Mouse (Mus musculus): ENCODE data around the gene Plppr4.

The Plppr4 gene

DNA sequence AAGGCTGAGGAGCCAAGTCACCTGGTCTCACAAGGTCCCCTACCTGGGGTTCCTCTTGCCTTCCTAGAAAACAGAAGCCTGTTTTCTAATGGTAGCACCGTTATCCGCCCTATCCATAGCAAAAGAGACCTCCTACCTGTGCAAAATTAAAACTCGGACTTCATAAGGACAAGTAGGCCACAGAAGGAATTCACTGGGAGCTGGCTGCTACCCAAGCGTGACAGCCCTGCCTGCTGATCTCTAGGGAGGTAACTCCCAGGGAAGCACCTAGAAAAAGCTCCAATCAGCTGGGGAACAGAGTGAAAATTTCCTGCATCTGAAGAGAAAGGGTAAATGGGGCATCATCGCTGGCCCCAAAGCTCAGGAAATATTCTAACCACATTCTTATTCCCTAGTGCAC lies at the start of gene Plppr4:
Gene Plppr4, minus strand, starts transcription at position 349 of the 400 bp plus-strand sequence.
- no peak for DNase-seq (ENCODE audit: low spot score in 2 of 2)

DNA sequence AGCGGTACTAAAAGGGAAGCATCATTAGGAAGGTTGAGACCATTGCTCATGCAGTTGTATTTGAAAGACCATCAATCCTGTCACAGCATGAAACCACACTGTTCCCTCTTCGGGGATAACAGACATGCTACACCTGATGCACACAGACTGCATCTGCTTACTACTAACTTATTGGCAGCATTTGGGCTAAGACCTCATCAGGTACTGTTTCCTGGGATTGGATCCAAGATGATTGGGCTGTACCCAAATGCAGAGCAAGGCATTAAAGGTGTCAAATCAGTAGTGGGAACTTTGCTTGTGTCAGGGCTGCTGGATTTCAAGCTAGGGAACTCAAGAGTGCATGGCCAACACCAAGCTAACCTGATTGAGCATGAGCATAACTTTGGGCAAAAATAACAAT lies 45.1 kb upstream of the Plppr4 start:
- no peak for DNase-seq (ENCODE audit: low spot score in 2 of 2)

DNA sequence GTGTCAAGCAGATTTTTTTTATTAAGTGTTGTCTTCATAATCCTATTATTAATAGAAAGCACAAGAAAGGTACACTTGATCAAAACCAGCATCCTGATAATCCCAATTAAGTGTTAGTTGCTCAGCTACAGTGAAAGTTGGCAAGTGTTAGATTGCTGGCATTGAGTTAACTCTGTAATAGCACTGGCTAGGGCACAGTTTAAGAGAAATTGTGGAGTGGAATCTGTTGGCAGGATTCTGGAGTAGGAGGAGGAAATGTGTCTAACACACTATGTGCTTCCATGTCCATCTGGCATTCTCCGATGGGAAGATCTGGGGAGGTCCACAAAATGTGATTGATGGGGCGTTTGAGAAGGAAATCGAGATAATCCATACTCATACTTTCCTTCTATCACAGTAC lies 43.1 kb upstream of the Plppr4 start:
- no peak for DNase-seq (ENCODE audit: low spot score in 2 of 2)

DNA sequence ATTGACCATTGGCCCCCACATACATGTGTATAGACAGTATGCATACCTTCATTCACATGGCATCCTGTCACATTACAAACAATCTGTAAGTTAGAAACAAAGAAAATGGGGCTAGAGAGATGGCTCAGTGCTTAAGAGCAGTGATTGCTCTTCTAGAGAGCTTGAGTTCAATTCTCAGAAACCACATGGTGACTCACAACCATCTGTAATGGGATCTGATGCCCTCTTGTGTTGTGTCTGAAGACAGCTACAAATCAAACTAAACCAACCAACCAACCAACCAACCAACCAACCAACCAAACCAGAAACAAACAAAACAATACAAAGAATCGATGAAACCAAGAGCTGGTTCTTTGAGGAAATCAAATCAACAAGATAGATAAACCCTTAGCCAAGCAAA lies 5.4 kb upstream of the Plppr4 start:
- DNase-seq (ENCODE audit: low spot score in 2 of 2): no peak

DNA sequence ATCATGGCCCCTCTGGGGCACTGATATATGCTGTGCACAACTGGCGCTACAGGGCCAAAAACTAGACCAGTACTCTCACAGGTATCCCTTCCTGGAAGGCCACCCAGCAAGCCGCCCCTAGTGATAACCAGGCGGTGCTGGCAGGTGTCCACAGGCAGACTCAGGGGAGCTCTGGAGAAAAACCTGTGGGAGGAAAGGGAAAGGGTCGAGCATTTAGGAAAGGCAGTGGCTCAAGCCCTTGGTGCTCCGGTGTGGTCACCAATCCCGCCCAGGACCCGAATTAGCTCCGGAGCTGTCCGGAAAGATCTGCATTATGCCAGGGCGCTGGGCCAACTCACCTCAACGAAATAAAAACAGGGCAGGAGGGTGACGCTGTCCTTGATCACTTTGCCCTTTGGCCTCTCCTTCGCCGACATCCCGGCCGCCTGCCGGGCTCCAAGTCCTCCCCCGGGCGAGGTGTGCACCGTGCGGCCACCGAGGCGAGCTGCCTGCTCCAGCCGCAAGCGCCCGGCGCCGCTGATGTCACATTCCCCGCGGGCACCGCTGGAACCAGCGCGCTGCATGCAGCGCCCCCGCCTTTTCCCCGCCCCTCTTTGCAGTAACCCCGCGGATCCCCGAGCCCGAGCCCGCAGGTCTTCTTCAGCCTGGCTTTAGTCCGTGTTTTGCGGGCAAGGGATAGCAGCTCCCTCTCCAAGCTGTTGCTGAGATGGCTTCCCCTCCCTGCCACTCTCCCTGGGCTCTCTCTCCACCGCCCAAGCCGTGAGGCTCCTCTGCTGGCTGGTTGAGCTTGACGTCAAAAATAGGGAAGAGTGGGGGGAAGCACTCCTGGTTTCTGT lies 772 bp downstream of the Plppr4 start:
- DNase-seq (ENCODE audit: low spot score in 2 of 2): no peak

DNA sequence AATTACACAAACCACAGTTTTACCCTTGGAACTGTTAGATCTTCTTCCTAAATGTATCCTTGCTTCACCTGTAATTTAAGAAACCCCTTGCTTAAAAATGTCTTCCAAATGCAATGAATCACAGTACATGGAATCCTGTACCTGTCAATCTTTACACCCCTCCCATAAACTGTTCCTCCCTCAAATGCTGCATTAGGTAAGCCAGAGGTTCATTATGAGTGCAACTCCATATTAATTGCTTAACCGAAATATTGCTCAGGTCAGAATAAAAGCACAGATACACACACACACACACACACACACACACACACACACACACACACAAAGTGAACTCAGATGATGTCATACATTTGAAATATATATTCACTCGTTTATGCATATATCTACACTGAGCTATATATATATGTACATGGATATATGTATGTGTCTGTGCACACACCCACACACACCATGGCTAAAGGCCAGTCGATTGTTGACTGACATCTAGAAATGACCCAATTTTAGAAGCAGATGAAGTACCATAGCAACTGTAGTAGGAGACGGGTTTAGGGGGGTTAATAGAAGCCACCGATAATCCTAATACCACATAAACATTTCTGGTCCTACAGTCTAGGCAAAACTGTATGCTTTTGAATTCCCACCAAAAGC lies 1.6 kb downstream of the Plppr4 start:
- DNase-seq (ENCODE audit: low spot score in 2 of 2): no peak

DNA sequence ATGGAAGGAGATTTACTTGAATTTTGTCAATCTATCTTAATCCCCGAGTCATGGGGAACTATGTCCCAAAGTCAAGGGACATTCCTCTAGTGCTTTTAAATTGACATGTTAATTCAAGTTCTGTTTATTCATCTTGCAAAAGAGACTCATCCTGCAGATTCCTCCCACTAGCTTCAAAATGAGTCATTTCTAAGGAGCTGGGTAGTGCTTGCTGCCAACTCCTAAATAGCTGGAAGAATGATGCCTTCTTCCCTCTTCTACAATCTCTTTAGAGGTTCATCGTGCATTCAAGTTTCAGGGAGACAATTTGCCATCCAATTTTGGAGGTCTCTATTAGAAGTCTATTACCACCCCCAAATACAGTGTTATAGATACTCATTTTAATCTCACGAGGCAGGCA lies 3.3 kb downstream of the Plppr4 start:
- DNase-seq (ENCODE audit: low spot score in 2 of 2): no peak

DNA sequence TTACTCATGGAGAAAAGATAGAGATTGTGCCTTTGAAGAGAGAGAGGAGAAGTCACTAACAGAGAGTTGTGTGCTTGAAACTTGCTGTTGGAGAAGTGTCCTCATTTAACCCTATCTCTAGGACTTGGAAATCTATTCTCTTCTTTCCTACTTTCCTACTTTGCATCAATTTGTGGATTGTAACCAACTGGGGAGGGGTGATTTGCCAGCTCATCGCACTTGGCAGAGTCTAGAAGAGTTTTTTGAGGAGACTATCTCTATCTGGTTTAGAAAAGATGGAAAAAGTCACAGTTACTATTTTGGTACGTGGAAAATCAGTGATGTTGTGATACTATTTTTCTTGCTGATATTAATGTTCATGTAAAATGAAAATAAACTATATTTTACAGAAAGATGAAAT lies 6.7 kb downstream of the Plppr4 start:
- DNase-seq (ENCODE audit: low spot score in 2 of 2): no peak

DNA sequence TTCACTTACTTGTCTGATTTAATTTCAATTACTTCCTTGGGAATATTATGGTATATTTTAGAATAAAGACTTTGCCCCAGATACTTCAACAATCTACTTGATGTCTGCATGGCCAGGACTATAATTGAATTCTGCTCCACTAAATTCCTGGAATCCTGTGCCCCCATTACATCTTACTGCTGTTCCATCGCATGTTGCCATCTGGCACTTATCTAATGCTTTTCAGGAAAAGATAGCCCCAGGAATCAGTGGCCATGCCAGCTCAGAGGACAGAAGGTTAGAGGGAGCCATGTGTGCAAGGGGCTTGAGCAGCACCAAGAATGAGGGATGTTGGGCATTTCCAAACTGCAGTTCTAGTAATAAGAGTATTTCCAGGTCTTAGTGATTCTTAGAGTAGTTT lies 14.3 kb downstream of the Plppr4 start:
- no peak for DNase-seq (ENCODE audit: low spot score in 2 of 2)

DNA sequence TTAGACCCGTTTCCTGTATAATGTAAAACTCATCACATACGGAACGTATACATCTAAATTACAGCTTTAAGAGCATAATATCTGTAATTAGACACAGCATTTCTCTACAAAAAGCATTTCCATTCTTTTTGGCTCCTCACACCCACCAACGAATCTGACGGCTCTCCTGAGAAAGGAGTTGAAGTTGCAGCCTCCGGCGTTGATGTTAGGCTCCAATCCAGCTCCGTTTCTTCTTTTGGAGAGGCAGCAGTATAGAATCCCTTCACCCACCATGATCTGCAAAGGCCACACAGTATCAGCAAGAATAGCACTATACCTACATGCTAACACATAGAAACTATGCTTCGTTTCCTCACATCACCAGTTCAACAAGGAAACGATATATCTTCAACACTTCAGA lies 29.2 kb downstream of the Plppr4 start:
- no peak for DNase-seq (ENCODE audit: low spot score in 2 of 2)

DNA sequence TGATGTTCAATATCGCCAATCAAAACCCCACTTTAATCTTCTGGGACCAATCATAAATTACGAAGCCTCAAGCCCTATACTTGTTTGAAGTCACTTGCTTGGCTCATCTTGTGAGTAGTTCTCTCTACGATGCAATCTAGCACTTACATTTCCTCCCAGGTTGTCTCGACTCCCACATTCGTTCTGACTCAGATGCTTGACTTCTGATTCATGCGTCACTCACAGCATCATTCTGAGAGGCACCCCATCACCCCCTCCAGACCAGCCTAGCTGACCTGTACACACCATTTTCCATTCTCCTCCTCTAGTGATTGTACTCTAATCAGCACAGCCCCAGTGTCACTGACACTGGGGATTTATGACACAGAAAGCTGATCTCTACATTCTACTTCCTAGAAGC lies 31.2 kb downstream of the Plppr4 start:
- DNase-seq (ENCODE audit: low spot score in 2 of 2): no peak

DNA sequence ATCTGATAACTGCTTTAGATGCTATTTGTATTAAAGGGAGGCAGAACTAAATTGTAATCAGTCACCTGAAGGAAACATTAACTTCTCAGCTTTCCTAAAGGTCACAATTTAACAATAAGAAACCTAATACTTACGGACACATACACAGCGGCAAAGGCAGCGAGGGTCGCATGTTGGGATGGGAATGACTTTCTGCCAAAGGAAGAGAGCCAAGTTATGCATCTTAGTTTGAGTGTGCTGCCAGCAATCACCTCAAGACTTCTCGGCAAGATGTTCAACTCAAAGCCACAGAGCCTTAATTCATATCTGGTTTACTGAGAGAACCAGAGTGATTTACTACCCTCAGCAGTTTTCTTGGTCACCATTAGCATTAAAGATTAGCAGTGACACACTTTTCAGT lies 34.1 kb downstream of the Plppr4 start:
- no peak for DNase-seq (ENCODE audit: low spot score in 2 of 2)

DNA sequence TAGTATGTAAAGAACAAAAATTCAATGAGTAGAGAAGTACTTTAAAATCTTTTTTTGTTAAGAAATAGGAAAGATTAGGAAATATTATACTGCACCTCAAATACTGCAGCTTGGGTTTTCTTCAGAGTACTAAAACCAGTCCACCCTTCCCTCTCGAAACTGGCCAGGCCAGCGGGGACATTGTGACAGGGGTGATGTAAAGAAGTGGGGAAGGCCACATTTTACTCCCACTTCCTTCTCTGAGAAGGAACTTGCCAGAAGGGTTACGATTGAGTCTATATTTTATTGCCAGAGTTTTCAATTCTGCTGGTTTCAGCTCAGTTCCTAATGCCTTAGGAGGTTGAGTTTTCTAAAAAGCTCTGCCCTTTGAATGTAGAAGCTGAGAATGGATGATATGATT lies 41.0 kb downstream of the Plppr4 start:
- DNase-seq (ENCODE audit: low spot score in 2 of 2): peak; percentile 5 to 9

DNA sequence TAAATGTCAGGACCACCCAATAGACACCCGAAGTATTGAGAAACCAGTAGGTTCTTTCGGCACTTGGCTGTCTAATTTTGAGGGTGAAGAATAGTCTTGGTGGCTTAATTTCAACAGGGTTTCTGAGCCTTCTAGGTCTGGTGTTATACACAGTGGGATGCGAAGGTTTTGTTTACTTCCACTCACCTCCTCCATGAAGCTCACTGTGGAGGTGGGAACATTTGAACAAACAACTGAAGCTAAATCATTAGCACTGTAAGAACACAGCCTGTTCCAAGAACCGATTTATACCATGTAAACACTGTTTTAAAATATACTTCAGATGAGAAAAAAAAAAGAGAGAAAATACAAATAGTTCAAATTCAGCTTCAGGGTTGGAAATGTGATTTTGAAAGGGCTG lies 47.3 kb downstream of the Plppr4 start:
- no peak for DNase-seq (ENCODE audit: low spot score in 2 of 2)

DNA sequence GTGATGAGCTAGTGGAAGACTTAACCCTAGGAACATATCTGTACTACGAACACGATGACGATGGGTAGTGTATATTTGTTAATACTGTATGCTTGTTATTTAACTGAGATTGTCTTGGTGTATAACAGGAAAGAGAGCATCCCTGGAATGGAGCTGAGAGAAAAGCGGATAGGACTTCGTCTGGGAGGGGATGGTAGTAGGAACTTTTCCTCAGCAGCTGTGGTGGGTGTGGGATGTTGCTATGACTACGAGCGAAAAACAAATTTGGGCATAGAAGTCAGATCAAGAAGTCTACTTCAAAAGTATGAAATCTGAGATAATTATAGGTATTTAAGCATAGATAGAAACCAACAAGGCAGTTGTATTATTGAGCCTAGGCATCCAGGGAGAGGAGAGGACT lies 48.6 kb downstream of the Plppr4 start:
- DNase-seq (ENCODE audit: low spot score in 2 of 2): no peak

DNA sequence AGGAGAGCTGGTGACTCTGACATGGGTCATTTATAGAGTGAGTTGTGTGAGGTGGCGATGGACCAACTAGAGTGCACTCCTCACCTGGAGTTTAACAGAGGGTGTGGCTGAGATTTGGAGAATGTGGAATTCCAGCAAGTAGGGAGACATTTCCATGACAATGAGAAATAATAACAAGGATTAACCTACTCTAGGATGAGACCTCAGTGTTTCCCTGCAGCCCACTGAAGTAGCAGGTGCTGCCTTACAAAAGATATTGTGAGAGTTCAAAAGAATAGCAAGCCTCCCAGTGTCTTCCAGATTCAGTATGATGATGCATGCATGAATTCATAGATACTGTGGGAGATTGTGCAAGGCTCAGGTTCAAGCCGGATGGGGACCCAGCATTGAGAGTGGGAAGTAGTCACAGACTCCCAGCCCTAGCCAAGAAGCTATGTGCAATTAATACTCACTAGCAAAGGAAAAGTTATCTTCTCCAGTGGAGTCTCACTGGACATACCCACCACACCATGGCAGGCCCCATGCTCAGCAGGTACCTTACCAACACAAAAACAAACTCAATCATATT lies 49.8 kb downstream of the Plppr4 start:
- no peak for DNase-seq (ENCODE audit: low spot score in 2 of 2)

DNA sequence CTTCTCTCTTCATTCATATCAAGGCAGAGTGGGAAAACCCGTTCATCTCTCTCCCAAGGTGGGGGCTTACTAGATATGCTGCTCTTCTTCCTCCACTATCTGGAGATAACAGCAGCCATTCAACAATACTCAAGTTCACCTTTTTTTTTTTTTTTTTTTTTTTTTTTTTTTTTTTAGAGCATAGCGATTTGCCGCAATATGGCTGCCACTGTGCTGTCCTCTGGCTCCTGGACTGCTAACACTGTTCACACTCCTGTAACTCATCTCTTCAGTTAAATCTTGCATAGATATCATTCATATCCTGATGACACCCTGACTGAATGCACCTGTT lies 51.1 kb downstream of the Plppr4 start:
- no peak for DNase-seq (ENCODE audit: low spot score in 2 of 2)

DNA sequence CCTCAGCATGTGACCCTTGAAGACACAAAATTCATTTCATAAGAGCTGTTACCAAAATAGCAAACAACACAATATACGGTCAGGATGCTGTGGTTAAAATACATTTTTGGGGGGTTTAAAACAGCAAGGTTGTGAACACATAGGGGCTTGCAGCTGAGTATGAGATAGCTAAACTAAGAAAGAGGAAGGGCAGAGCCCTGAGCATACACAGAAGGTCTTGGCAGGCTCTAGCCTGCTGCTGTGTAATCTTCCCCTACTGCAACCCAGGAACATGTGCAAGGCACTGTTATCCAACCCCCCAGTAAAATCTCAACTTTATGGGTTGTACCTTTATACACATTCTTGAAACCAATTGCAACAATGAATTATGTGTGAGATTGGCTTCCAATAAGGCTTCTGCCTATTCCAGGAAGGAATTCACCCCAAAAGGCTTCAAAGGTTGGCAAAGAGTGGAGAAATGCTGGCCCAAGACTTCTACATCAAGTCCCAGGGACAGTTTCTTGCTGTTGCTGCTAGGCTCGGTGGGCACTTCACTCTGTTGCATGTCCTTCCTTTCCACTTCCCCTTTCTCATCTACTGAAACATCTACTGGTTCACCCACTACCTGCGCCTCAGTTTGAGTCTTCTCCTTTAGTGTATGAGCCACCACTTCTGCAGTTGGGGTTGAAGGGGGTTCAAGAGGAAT lies 51.6 kb downstream of the Plppr4 start:
- no peak for DNase-seq (ENCODE audit: low spot score in 2 of 2)

DNA sequence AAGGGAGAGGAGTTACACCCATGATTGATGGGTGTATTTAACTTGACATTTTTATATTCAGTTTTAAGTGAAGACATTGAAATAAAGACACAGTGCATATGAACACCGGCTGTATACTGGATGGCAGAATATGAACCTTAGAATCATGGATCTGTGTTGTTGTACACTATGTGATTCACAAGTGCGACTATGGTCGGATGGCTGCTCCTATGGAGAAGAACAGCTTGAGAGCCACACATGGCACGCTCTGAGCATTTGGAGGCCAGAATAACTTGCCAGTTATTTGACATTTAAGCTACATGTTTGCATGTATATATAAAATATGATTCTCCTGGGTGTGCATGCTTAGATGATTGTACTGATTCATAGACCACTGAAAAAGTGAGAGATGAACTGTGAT lies 53.1 kb downstream of the Plppr4 start:
- DNase-seq (ENCODE audit: low spot score in 2 of 2): no peak

DNA sequence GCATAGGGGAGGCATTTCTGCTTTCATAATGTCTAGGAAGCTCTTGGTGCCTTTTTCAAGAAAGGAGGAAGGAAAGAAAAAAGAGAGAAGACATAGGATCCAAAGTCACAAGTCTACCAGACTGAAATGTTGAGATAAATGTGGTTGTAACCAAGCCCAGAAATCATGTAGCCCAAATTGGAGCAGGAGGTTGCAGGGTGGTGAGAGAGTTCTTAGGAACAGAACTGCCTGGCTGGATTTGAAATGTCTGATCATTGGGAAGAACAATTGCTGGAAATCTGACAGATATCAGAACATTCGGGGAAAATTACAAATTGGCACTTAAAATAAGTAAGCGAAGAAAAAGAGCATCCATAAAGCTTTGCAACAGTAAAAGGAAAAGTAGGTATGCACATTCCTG lies 56.6 kb downstream of the Plppr4 start:
- DNase-seq (ENCODE audit: low spot score in 2 of 2): no peak

DNA sequence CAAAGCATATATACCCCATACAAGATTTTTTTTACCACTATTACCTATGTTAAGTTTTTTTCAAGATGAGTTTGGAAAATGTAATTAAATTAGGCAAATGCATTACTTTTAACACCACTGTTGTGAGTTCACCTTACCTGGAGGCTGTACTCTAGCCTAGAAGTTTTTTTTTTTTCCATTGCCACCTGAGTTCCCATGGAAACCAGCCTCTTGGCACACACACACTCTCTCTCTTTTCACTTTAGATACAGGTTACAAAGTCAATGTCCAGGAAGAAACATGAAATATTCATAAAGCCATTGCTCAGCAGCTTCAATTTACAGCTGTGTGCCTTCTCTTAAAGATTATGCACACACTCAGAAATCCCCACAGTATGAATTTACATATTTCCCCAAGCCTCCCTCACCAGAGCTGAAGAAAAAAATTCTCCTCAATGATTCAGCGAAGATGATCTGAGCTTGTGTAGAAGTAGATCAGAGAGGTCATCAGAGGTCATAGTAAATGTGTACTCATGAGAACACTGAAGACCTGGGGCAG lies 59.9 kb downstream of the Plppr4 start:
- no peak for DNase-seq (ENCODE audit: low spot score in 2 of 2)

DNA sequence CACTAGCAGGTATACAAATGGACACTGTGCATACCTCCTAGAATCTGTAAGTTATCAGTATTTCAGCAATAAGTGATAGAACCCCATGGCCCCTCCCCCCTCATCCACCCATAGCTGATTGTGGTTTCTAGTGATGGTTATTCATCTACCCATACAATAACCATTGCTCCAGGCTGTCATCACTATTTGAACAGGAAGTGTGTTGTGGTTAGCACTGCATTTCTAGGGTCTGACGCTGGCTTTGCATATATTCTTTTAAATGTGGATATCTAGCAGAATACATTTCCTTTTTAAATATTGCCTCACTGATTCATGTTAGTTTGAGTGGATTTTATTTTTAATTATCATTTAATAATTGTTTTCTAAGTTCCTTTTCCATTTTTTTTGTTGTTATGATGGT lies 62.9 kb downstream of the Plppr4 start:
- DNase-seq (ENCODE audit: low spot score in 2 of 2): no peak

Measured in spleen, postnatal 36 days (tissue).